ENCODE assay signal across 29 mouse cellular contexts in the genomic region with DNA sequence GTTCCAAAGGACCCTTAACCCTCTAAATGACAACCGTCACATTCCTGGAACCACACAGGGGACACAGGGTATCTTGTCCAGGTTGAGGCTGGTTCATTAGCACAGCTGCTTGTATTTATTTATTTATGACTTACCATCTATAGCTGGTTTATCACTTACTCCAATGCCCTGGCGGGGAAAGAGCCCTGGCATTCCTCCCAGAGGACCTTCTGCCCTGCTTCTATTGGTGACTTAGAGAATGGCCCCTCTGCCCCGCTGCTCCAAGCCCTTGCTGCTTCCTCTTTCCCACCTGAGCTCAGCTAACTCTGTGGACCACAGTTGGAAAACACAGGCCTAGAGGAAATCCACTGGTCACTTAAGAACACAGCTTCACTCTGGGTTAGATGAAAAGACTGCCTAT.
"Had no signal": no experiment of that assay in that cellular context is flagged by ENCODE, and none has a peak within 500 bp of the region (broad histone marks: within the 10 kb centered on the region; RNA-seq: fewer than 3 reads in every experiment).

No protein-coding gene starts in this region.

- ATAC-seq: liver, embryonic 12.5 days; liver, postnatal 0 days; lung, postnatal 0 days; midbrain, embryonic 13.5 days; midbrain, embryonic 15.5 days; midbrain, embryonic 16.5 days had no signal

- H3K27me3 ChIP-seq: limb, embryonic 12.5 days; limb, embryonic 13.5 days; limb, embryonic 15.5 days; liver, embryonic 13.5 days; liver, embryonic 15.5 days; lung, embryonic 15.5 days; midbrain, embryonic 12.5 days; midbrain, embryonic 13.5 days; midbrain, embryonic 15.5 days had no signal

- H3K4me1 ChIP-seq: limb, embryonic 10.5 days; limb, embryonic 12.5 days; limb, embryonic 13.5 days; liver, embryonic 12.5 days; liver, embryonic 13.5 days; liver, embryonic 15.5 days; midbrain, embryonic 10.5 days; midbrain, embryonic 12.5 days; midbrain, embryonic 13.5 days had no signal

- DNase-seq: left cerebral cortex, postnatal 4 days; liver; liver, embryonic 13.5 days; liver, postnatal 0 days; lung, adult 18-20 months; lung, adult 2 months; lung, embryonic 14.5 days; lung, postnatal 10 days; lung, postnatal 14 days; lung, postnatal 36 days; lung, postnatal 4 days; midbrain, embryonic 14.5 days had no signal

- H3K4me3 ChIP-seq: limb, embryonic 10.5 days; limb, embryonic 12.5 days; limb, embryonic 13.5 days; limb, embryonic 15.5 days; liver, embryonic 12.5 days; liver, embryonic 13.5 days; liver, embryonic 15.5 days; lung, embryonic 15.5 days; megakaryocyte, embryonic 14.5 days; midbrain, embryonic 10.5 days; midbrain, embryonic 12.5 days; midbrain, embryonic 13.5 days; midbrain, embryonic 15.5 days; myocyte had no signal

- H3K27ac ChIP-seq: limb, embryonic 10.5 days; limb, embryonic 12.5 days; limb, embryonic 13.5 days; limb, embryonic 15.5 days; liver, embryonic 12.5 days; liver, embryonic 13.5 days; liver, embryonic 14.5 days; liver, embryonic 15.5 days; lung, embryonic 15.5 days; macrophage; midbrain, embryonic 10.5 days; midbrain, embryonic 12.5 days; midbrain, embryonic 13.5 days; midbrain, embryonic 15.5 days had no signal
